In genomic region chr2:155140986-155141385, GRCm38 (mm10) we compare ENCODE assay signal across 21 mouse cellular contexts. TPM values are rescaled to one million over a fixed set of nuclear protein-coding genes. Genes with fewer than 3 reads are reported as not detected.
A peak's percentile ranks its signal among the peaks of the same experiment; 100 is the strongest.
DNase-seq lines count a peak whose midpoint lies in the region; TF ChIP-seq lines count a peak whose summit lies in the region.
"Had no signal": no experiment of that assay in that cellular context is flagged by ENCODE, and none has a peak within 500 bp of the region (broad histone marks: within the 10 kb centered on the region; RNA-seq: fewer than 3 reads in every experiment).

No protein-coding gene starts in this region.

- no peak for TF ChIP-seq POLR2A in ES-Bruce4 (IDR thresholded peaks at IDR 0.05; ENCODE audit: insufficient read depth, low read length)
- TF ChIP-seq POLR2A in bone marrow macrophage, adult 2 months (IDR thresholded peaks at IDR 0.05; ENCODE audit: borderline replicate concordance, low read depth, low read length) = no peak

- H3K4me3 ChIP-seq in ES-Bruce4 (ENCODE audit: low read depth, low read length) = no peak overlapping the region
- no peak overlapping the region for H3K4me3 ChIP-seq in bone marrow macrophage, adult 2 months (ENCODE audit: insufficient read depth, low read length)
- H3K4me3 ChIP-seq: embryonic facial prominence, embryonic 10.5 days; embryonic facial prominence, embryonic 12.5 days; forebrain, embryonic 13.5 days; forebrain, embryonic 15.5 days had no signal

- DNase-seq in ES-CJ7 (ENCODE audit: low read depth, low spot score) (peak; percentile 80), R1 (ENCODE audit: low read depth, low spot score) (peak; percentile 83)
- DNase-seq in gastrocnemius, postnatal 25 days = no peak
- no peak for DNase-seq in adrenal gland, postnatal 14 days
- DNase-seq in heart, adult 8-10 months (ENCODE audit: low spot score) = no peak
- DNase-seq: adrenal gland, adult 8-10 months; adrenal gland, postnatal 25 days; cerebellum, adult 11-12 months; cerebellum, adult 2 months; cerebellum, adult 9-10 months; cerebellum, postnatal 10 days; cerebellum, postnatal 25 days; forebrain, postnatal 0 days had no signal

- H3K9me3 ChIP-seq in ES-Bruce4 (replicated peaks; ENCODE audit: control insufficient read depth, insufficient read depth, low read length, poor library complexity, severe bottlenecking) = peaks cover 7% of the 10 kb centered on the region
- H3K9me3 ChIP-seq: G1E had no signal

- peaks cover 22% of the 10 kb centered on the region for H3K36me3 ChIP-seq in ES-Bruce4 (ENCODE audit: control insufficient read depth, insufficient read depth, low read length, poor library complexity, severe bottlenecking)

- no peak overlapping the region for H3K9ac ChIP-seq in ES-Bruce4 (ENCODE audit: low read depth, poor library complexity, severe bottlenecking)
- H3K9ac ChIP-seq: embryonic facial prominence, embryonic 12.5 days; forebrain, embryonic 13.5 days; forebrain, embryonic 15.5 days; forebrain, postnatal 0 days had no signal

- no peaks in the 10 kb centered on the region for H3K4me1 ChIP-seq in ES-Bruce4 (ENCODE audit: control insufficient read depth, insufficient read depth, low read length)
- peaks cover 29% of the 10 kb centered on the region for H3K4me1 ChIP-seq in bone marrow macrophage, adult 2 months (ENCODE audit: control insufficient read depth, insufficient read depth, low read length)

- H3K27me3 ChIP-seq in ES-Bruce4 (ENCODE audit: control insufficient read depth, insufficient read depth, low read length, poor library complexity, severe bottlenecking) = no peaks in the 10 kb centered on the region
- H3K27me3 ChIP-seq: embryonic facial prominence, embryonic 12.5 days; forebrain, embryonic 13.5 days; forebrain, embryonic 15.5 days; Patski had no signal

- TF ChIP-seq EP300 in ES-Bruce4 (IDR thresholded peaks at IDR 0.05; ENCODE audit: insufficient read depth, low read depth, low read length) = no peak

- peak overlapping the region; percentile 51 for H3K27ac ChIP-seq in ES-Bruce4 (ENCODE audit: insufficient read depth, low read length)
- peak overlapping the region; percentile 9; the same call in 1 of the 2 replicates for H3K27ac ChIP-seq in bone marrow macrophage, adult 2 months (ENCODE audit: insufficient read depth, low read depth, low read length)
- H3K27ac ChIP-seq: embryonic facial prominence, embryonic 10.5 days; embryonic facial prominence, embryonic 12.5 days; forebrain, embryonic 13.5 days; forebrain, embryonic 15.5 days had no signal

- no peak for TF ChIP-seq CTCF in ES-Bruce4 (IDR thresholded peaks at IDR 0.05; ENCODE audit: low read depth, low read length)
- no peak for TF ChIP-seq CTCF in bone marrow macrophage, adult 2 months (IDR thresholded peaks at IDR 0.05; ENCODE audit: low read depth, low read length)

RNA-seq across cellular contexts. Expression of gene Itch, which starts 7.7 kb away (rescaled TPM):
- polyA plus RNA-seq in ES-Bruce4 (2011; ENCODE audit: insufficient read depth, insufficient read length, low read depth, missing spikeins) = 50.6 and 55.2 TPM in 2 replicates
- 46.5 and 52.1 TPM in 2 replicates for polyA plus RNA-seq in bone marrow macrophage, adult 2 months (2012; ENCODE audit: insufficient read depth, insufficient read length, missing spikeins)
- total RNA-seq in gastrocnemius, postnatal 25 days (2021) = 10 to 100 TPM; 17.5 to 17.8 TPM
- total RNA-seq in adrenal gland, postnatal 14 days (2021) = 49.8 and 51.3 TPM in 2 replicates
- total RNA-seq in heart, adult 8-10 months (2022) = 10 to 100 TPM; 25.2 to 27.8 (median 26.0) TPM

Comparison
In these comparisons a context has a peak if more than half of its experiments do, and no peak if none do; other contexts are left out.
1. DNase-seq: peak in ES-CJ7 (single experiment) and R1 (single experiment); none in gastrocnemius, postnatal 25 days (single experiment), adrenal gland, postnatal 14 days (single experiment) and heart, adult 8-10 months (single experiment).